Mouse (Mus musculus): Measurements from ENCODE around the gene Nptn.

GRCm38 (mm10) chr9:58659331-58659730, 77.3 kb downstream of the Nptn start:
- TF ChIP-seq CTCF (conservative IDR thresholded peaks at IDR 0.05; ENCODE audit: low read length) (0 out of 2 replicates have a peak, but pooled peaks have one; percentile 0), POU5F1 (IDR thresholded peaks at IDR 0.05; ENCODE audit: borderline replicate concordance, low read length) (no peak), NANOG (IDR thresholded peaks at IDR 0.05; ENCODE audit: borderline replicate concordance, low read length) (no peak)
